Mouse (Mus musculus) brain, embryonic 14.5 days (tissue): ENCODE measurements at regions not wholly inside any gene's neighbourhood (a gene's known extent, or its start where the extent isn't known, plus 50 kb on each side); places are given as distances from the start of the nearest gene placed in this dataset.

Source experiments
- DNase-seq: peaks from one replicate; pipeline ENCODE4 v3.0.0-alpha.2; 2011; ENCODE audit warnings: low read depth
- CTCF ChIP-seq: fragments of 200-500 bp; IDR thresholded peaks from 2 replicates; pipeline ENCODE4 v1.5.1; 2012; ENCODE audit warnings: inconsistent platforms, mild to moderate bottlenecking, moderate library complexity, borderline replicate concordance; ENCODE audit not compliant: insufficient read depth, insufficient read length; ENCODE audit errors: extremely low read depth
- POLR2A ChIP-seq: fragments of 200-500 bp; IDR thresholded peaks from 2 replicates; pipeline ENCODE4 v1.6.1; 2012; ENCODE audit warnings: mild to moderate bottlenecking, inconsistent platforms, borderline replicate concordance; ENCODE audit not compliant: poor library complexity, insufficient read depth, insufficient read length, severe bottlenecking; ENCODE audit errors: extremely low read depth

- DNase-seq, result peak; percentile 44
Measured at GRCm38 (mm10) chr2:78110335-78110734, 164.2 kb upstream of the Cwc22 start.

GRCm38 (mm10) chr2:78095536-78095935, 149.4 kb upstream of the Cwc22 start:
- TF ChIP-seq POLR2A (no peak), CTCF (no peak)
- no peak for DNase-seq

More at GRCm38 (mm10) chr2:78110335-78110734, 164.2 kb upstream of the Cwc22 start:
- no peak for TF ChIP-seq POLR2A
- no peak for TF ChIP-seq CTCF

GRCm38 (mm10) chr2:78094921-78095320, 148.7 kb upstream of the Cwc22 start:
- DNase-seq, result no peak
- TF ChIP-seq CTCF (no peak), POLR2A (no peak)

- TF ChIP-seq CTCF (no peak), POLR2A (no peak)
- DNase-seq, result peak; percentile 86
Measured at GRCm38 (mm10) chr2:78064321-78065037, 118.3 kb upstream of the Cwc22 start.

- peak; percentile 34 for DNase-seq
- TF ChIP-seq CTCF (no peak), POLR2A (no peak)
Measured at GRCm38 (mm10) chr2:78059801-78060416, 113.7 kb upstream of the Cwc22 start.

- TF ChIP-seq POLR2A (no peak), CTCF (no peak)
- DNase-seq, result peak; percentile 15
Measured at GRCm38 (mm10) chr2:78058988-78059387, 112.8 kb upstream of the Cwc22 start.

- no peak for DNase-seq
- no peak for TF ChIP-seq POLR2A
Measured at GRCm38 (mm10) chr2:78053910-78054309, 107.7 kb upstream of the Cwc22 start.

GRCm38 (mm10) chr2:78050542-78050941, 104.4 kb upstream of the Cwc22 start:
- TF ChIP-seq POLR2A, result no peak
- no peak for TF ChIP-seq CTCF
- no peak for DNase-seq

GRCm38 (mm10) chr2:78049248-78049874, 103.2 kb upstream of the Cwc22 start:
- DNase-seq, result peak; percentile 95
- TF ChIP-seq CTCF (peak; percentile 88), POLR2A (no peak)

GRCm38 (mm10) chr2:78048706-78049055, 102.5 kb upstream of the Cwc22 start:
- DNase-seq, result no peak
- TF ChIP-seq CTCF (no peak), POLR2A (no peak)

GRCm38 (mm10) chr2:78048030-78048705, 102.0 kb upstream of the Cwc22 start:
- TF ChIP-seq CTCF (peak; percentile 21; the same call in 1 of the 2 replicates), POLR2A (no peak)
- peak; percentile 88 for DNase-seq
